Mouse (Mus musculus) megakaryocyte, embryonic 14.5 days (primary cell): ENCODE measurements around the gene Olfr750. TPM values are rescaled to one million over a fixed set of nuclear protein-coding genes. Genes with fewer than 3 reads are reported as not detected.

Experiments
- H3K27me3 ChIP-seq: replicated peaks from 2 replicates; pipeline ENCODE3; 2012; ENCODE audit warnings: inconsistent platforms
- H3K36me3 ChIP-seq: replicated peaks from 2 replicates; pipeline ENCODE3; 2012; ENCODE audit warnings: low read length, inconsistent platforms, mixed read lengths
- H3K4me1 ChIP-seq: 2 replicates; pipeline ENCODE4 v1.6.1; 2012; ENCODE audit warnings: inconsistent platforms
- H3K4me3 ChIP-seq: replicated peaks from 2 replicates; pipeline ENCODE3; 2012; ENCODE audit warnings: moderate library complexity, mild to moderate bottlenecking, inconsistent platforms
- H3K9me3 ChIP-seq: 2 replicates; pipeline ENCODE4 v1.6.1; 2012; ENCODE audit warnings: inconsistent platforms
- FLI1 ChIP-seq: IDR thresholded peaks from 2 replicates; pipeline ENCODE4 v1.6.1; 2012; ENCODE audit warnings: low read length, inconsistent platforms, mixed read lengths
- GATA1 ChIP-seq: IDR thresholded peaks from 3 replicates; pipeline ENCODE4 v1.6.1; 2012; ENCODE audit warnings: mixed read lengths, low read length, inconsistent platforms, borderline replicate concordance
- polyA plus RNA-seq: library from polyadenylated mRNA; stranded (reverse); fragments of >175 nt; gene quantifications from 2 replicates; pipeline ENCODE4 v1.2.3, GENCODE M21; 2012; ENCODE audit warnings: low replicate concordance; ENCODE audit not compliant: insufficient read depth

The Olfr750 gene
- polyA plus RNA-seq, 1 experiment: not detected

- no peaks in the 10 kb centered on the region for H3K9me3 ChIP-seq
- no peak overlapping the region for H3K4me3 ChIP-seq
- H3K4me1 ChIP-seq: peaks cover 23% of the 10 kb centered on the region
- H3K27me3 ChIP-seq: peaks cover 24% of the 10 kb centered on the region
- no peaks in the 10 kb centered on the region for H3K36me3 ChIP-seq
- TF ChIP-seq GATA1 (no peak), FLI1 (no peak)
Observed at GRCm38 (mm10) chr14:51068956-51069355, 5.3 kb downstream of the Olfr750 start.

GRCm38 (mm10) chr14:51060761-51061160 is 13.5 kb downstream of the Olfr750 start:
- H3K36me3 ChIP-seq: no peaks in the 10 kb centered on the region
- TF ChIP-seq GATA1 (no peak), FLI1 (no peak)

GRCm38 (mm10) chr14:51057401-51057831 is 16.8 kb downstream of the Olfr750 start, which contains the start of gene Rnase12:
Gene Rnase12, minus strand, starts transcription at chr14:51057661.
- no peak within 1 kb of the TSS for H3K4me3 ChIP-seq
- no peaks in the 10 kb centered on the region for H3K36me3 ChIP-seq
- no peak for TF ChIP-seq GATA1
- TF ChIP-seq FLI1: no peak

More at GRCm38 (mm10) chr14:51060761-51061160, 13.5 kb downstream of the Olfr750 start:
- Histone ChIP-seq H3K9me3 (no peaks in the 10 kb centered on the region), H3K27me3 (no peaks in the 10 kb centered on the region), H3K4me1 (peaks cover 58% of the 10 kb centered on the region), H3K4me3 (no peak overlapping the region)

GRCm38 (mm10) chr14:51054243-51055237 is 19.7 kb downstream of the Olfr750 start:
- Histone ChIP-seq H3K27me3 (peaks cover under 1% of the 10 kb centered on the region), H3K9me3 (no peaks in the 10 kb centered on the region), H3K36me3 (no peaks in the 10 kb centered on the region), H3K4me1 (peaks cover 29% of the 10 kb centered on the region), H3K4me3 (no peak overlapping the region)
- TF ChIP-seq GATA1 (no peak), FLI1 (no peak)

More at GRCm38 (mm10) chr14:51057401-51057831, 16.8 kb downstream of the Olfr750 start, which contains the start of gene Rnase12:
- no peaks in the 10 kb centered on the region for H3K27me3 ChIP-seq
- H3K9me3 ChIP-seq: no peaks in the 10 kb centered on the region
- peaks cover 51% of the 10 kb centered on the region for H3K4me1 ChIP-seq

- Histone ChIP-seq H3K36me3 (no peaks in the 10 kb centered on the region), H3K4me1 (peaks cover 18% of the 10 kb centered on the region), H3K4me3 (no peak overlapping the region), H3K27me3 (peaks cover 2% of the 10 kb centered on the region), H3K9me3 (no peaks in the 10 kb centered on the region)
- TF ChIP-seq FLI1 (no peak), GATA1 (no peak)
Observed at GRCm38 (mm10) chr14:51053176-51053575, 21.1 kb downstream of the Olfr750 start.

- H3K9me3 ChIP-seq: no peaks in the 10 kb centered on the region
- no peak for TF ChIP-seq FLI1
- TF ChIP-seq GATA1: no peak
Observed at GRCm38 (mm10) chr14:51051941-51052340, 22.3 kb downstream of the Olfr750 start.

GRCm38 (mm10) chr14:51050063-51050462 is 24.2 kb downstream of the Olfr750 start, which contains the start of gene Rnase11:
Gene Rnase11, minus strand, starts transcription at chr14:51050163.
- Histone ChIP-seq H3K36me3 (no peaks in the 10 kb centered on the region), H3K4me1 (peaks cover 12% of the 10 kb centered on the region), H3K4me3 (no peak within 1 kb of the TSS), H3K9me3 (no peaks in the 10 kb centered on the region), H3K27me3 (peaks cover 2% of the 10 kb centered on the region)
- TF ChIP-seq GATA1: no peak
- TF ChIP-seq FLI1: no peak

More at GRCm38 (mm10) chr14:51051941-51052340, 22.3 kb downstream of the Olfr750 start:
- Histone ChIP-seq H3K4me3 (no peak overlapping the region), H3K36me3 (no peaks in the 10 kb centered on the region), H3K27me3 (peaks cover 2% of the 10 kb centered on the region), H3K4me1 (peaks cover 13% of the 10 kb centered on the region)

GRCm38 (mm10) chr14:51047846-51048245 is 26.4 kb downstream of the Olfr750 start:
- Histone ChIP-seq H3K9me3 (no peaks in the 10 kb centered on the region), H3K36me3 (no peaks in the 10 kb centered on the region), H3K4me3 (no peak overlapping the region), H3K27me3 (peaks cover 2% of the 10 kb centered on the region), H3K4me1 (peaks cover 14% of the 10 kb centered on the region)
- TF ChIP-seq GATA1 (no peak), FLI1 (no peak)

GRCm38 (mm10) chr14:51041769-51042168 is 32.5 kb downstream of the Olfr750 start, which contains the start of gene Rnase9:
Gene Rnase9, minus strand, starts transcription at chr14:51041869.
- Histone ChIP-seq H3K36me3 (no peaks in the 10 kb centered on the region), H3K9me3 (no peaks in the 10 kb centered on the region), H3K4me3 (no peak within 1 kb of the TSS), H3K4me1 (peaks cover 9% of the 10 kb centered on the region; the same call in 1 of the 2 replicates), H3K27me3 (no peaks in the 10 kb centered on the region)
- TF ChIP-seq FLI1 (no peak), GATA1 (no peak)

GRCm38 (mm10) chr14:51036214-51036613 is 38.0 kb downstream of the Olfr750 start:
- Histone ChIP-seq H3K36me3 (no peaks in the 10 kb centered on the region), H3K4me3 (no peak overlapping the region), H3K27me3 (no peaks in the 10 kb centered on the region), H3K4me1 (peaks cover 10% of the 10 kb centered on the region; the same call in 1 of the 2 replicates), H3K9me3 (0 out of 2 replicates have a peak, but pooled peaks cover 3% of the 10 kb centered on the region)
- no peak for TF ChIP-seq FLI1
- TF ChIP-seq GATA1: no peak
